ENCODE assay signal across 16 mouse cellular contexts in genomic region chr2:30166677-30167076, GRCm38 (mm10). TPM values are rescaled to one million over a fixed set of nuclear protein-coding genes. Genes with fewer than 3 reads are reported as not detected.
DNase-seq lines count a peak whose midpoint lies in the region; ATAC-seq and TF ChIP-seq lines count a peak whose summit lies in the region.
"Had no signal": no experiment of that assay in that cellular context is flagged by ENCODE, and none has a peak within 500 bp of the region (broad histone marks: within the 10 kb centered on the region; RNA-seq: fewer than 3 reads in every experiment).

No protein-coding gene starts in this region.

- H3K27me3 ChIP-seq in liver, embryonic 14.5 days (ENCODE audit: control insufficient read depth, insufficient read depth, low read length), result no peaks in the 10 kb centered on the region
- H3K27me3 ChIP-seq in liver, embryonic 11.5 days (replicated peaks; ENCODE audit: control insufficient read depth, insufficient read depth, low read length), result no peaks in the 10 kb centered on the region
- H3K27me3 ChIP-seq: embryonic facial prominence, embryonic 15.5 days; limb, embryonic 13.5 days had no signal

- no peaks in the 10 kb centered on the region for H3K4me1 ChIP-seq in liver, embryonic 14.5 days (replicated peaks; ENCODE audit: control insufficient read depth in 2 of 2, insufficient read depth in 2 of 2, low read length in 1 of 2)
- no peaks in the 10 kb centered on the region for H3K4me1 ChIP-seq in liver, embryonic 11.5 days (replicated peaks; ENCODE audit: control insufficient read depth, insufficient read depth, low read length)
- H3K4me1 ChIP-seq: limb, embryonic 13.5 days had no signal

- H3K9ac ChIP-seq in liver, embryonic 14.5 days (replicated peaks), result no peak overlapping the region
- no peak overlapping the region for H3K9ac ChIP-seq in liver, embryonic 11.5 days (ENCODE audit: low read depth, low read length)
- H3K9ac ChIP-seq: embryonic facial prominence, embryonic 15.5 days; limb, embryonic 13.5 days had no signal

- TF ChIP-seq CTCF in liver, embryonic 14.5 days (IDR thresholded peaks at IDR 0.05; ENCODE audit: low read depth), result peak; percentile 41; the same call in 1 of the 2 replicates

- H3K27ac ChIP-seq in liver, embryonic 14.5 days, result no peak overlapping the region
- H3K27ac ChIP-seq in liver, embryonic 11.5 days (ENCODE audit: low read depth, low read length), result no peak overlapping the region
- H3K27ac ChIP-seq: embryonic facial prominence, embryonic 15.5 days; limb, embryonic 13.5 days had no signal

- no peaks in the 10 kb centered on the region for H3K36me3 ChIP-seq in liver, embryonic 14.5 days (replicated peaks; ENCODE audit: control insufficient read depth, insufficient read depth, low read depth)
- H3K36me3 ChIP-seq in liver, embryonic 11.5 days (ENCODE audit: control insufficient read depth, insufficient read depth, low read length), result no peaks in the 10 kb centered on the region
- H3K36me3 ChIP-seq: embryonic facial prominence, embryonic 15.5 days; limb, embryonic 13.5 days had no signal

- DNase-seq in CD4-positive, CD25-positive, alpha-beta regulatory T cell, adult 2 months (ENCODE audit: low read depth, low spot score), result peak; percentile 42
- DNase-seq in liver, embryonic 14.5 days (ENCODE audit: low read depth in 3 of 3, low spot score in 3 of 3), result no peak
- no peak for DNase-seq in liver, embryonic 11.5 days (ENCODE audit: low spot score)
- DNase-seq in ES-CJ7 (ENCODE audit: low read depth, low spot score), result peak; percentile 81
- DNase-seq in mesoderm, embryonic 11.5 days (ENCODE audit: low read depth, low spot score), result peak; percentile 30
- DNase-seq in kidney, postnatal 14 days, result no peak
- no peak for DNase-seq in right cerebral cortex, postnatal 25 days
- DNase-seq: cerebellum, postnatal 36 days; heart, postnatal 36 days; kidney, adult 8-10 months; lung, postnatal 14 days had no signal

- no peak overlapping the region for H3K4me3 ChIP-seq in liver, embryonic 14.5 days (ENCODE audit: insufficient read depth in 1 of 2, low read depth in 2 of 2, low read length in 2 of 2)
- H3K4me3 ChIP-seq in liver, embryonic 11.5 days (ENCODE audit: low read depth, low read length), result no peak overlapping the region
- H3K4me3 ChIP-seq: embryonic facial prominence, embryonic 15.5 days; limb, embryonic 13.5 days had no signal

- H3K4me2 ChIP-seq in liver, embryonic 14.5 days (ENCODE audit: low read depth), result no peak overlapping the region
- no peak overlapping the region for H3K4me2 ChIP-seq in liver, embryonic 11.5 days
- H3K4me2 ChIP-seq: embryonic facial prominence, embryonic 15.5 days; limb, embryonic 13.5 days had no signal

- TF ChIP-seq EP300 in liver, embryonic 14.5 days (IDR thresholded peaks at IDR 0.05; ENCODE audit: low read depth), result no peak

- no peak for ATAC-seq in CD4-positive, CD25-positive, alpha-beta regulatory T cell, adult 4 months
- ATAC-seq in liver, embryonic 14.5 days (ENCODE audit: insufficient read depth), result no peak
- ATAC-seq in liver, embryonic 11.5 days (replicated peaks; ENCODE audit: low FRiP score), result no peak
- ATAC-seq: activated CD4-positive, CD25-positive, alpha-beta regulatory T cell, adult 4 months; forebrain, embryonic 16.5 days had no signal

- 42% methylated on average over 4 of the region's 4 CpGs for WGBS in liver, embryonic 14.5 days (ENCODE audit: insufficient replicate concordance)
- WGBS in liver, embryonic 11.5 days, result 57% methylated on average over 4 of the region's 4 CpGs

- H3K9me3 ChIP-seq in liver, embryonic 14.5 days (ENCODE audit: control insufficient read depth, low read length), result peaks cover 10% of the 10 kb centered on the region
- H3K9me3 ChIP-seq in liver, embryonic 11.5 days (ENCODE audit: control insufficient read depth, low read length), result peaks cover 12% of the 10 kb centered on the region

RNA-seq across cellular contexts. Expression of gene Endog, which starts 4.6 kb away (rescaled TPM):
- polyA plus RNA-seq in CD4-positive, CD25-positive, alpha-beta regulatory T cell, adult 4 months (2017; shearing (Covaris generic)), result 1 to 10 TPM; 1.3 to 2.5 TPM
- polyA plus RNA-seq in liver, embryonic 14.5 days (2012; rRNA removed), result 11.9 and 15.1 TPM in 2 replicates
- 19.1 and 20.3 TPM in 2 replicates for polyA plus RNA-seq in liver, embryonic 14.5 days (2014; fragmentation: Nextera tagmentation; extraction: Ambion mirVana)
- 27.1 and 29.1 TPM in 2 replicates for polyA plus RNA-seq in liver, embryonic 11.5 days (2014; fragmentation: Nextera tagmentation; extraction: Ambion mirVana)

RNA-seq across cellular contexts. Expression of gene Spout1, which starts 11.6 kb away (rescaled TPM):
- 10 to 100 TPM; 30.2 to 50.9 TPM for polyA plus RNA-seq in CD4-positive, CD25-positive, alpha-beta regulatory T cell, adult 4 months (2017; shearing (Covaris generic))
- polyA plus RNA-seq in liver, embryonic 14.5 days (2012; rRNA removed), result 18.6 and 20.3 TPM in 2 replicates
- 18.7 and 25.2 TPM in 2 replicates for polyA plus RNA-seq in liver, embryonic 14.5 days (2014; fragmentation: Nextera tagmentation; extraction: Ambion mirVana)
- 85.0 and 87.2 TPM in 2 replicates for polyA plus RNA-seq in liver, embryonic 11.5 days (2014; fragmentation: Nextera tagmentation; extraction: Ambion mirVana)

RNA-seq across cellular contexts. Expression of gene Tbc1d13, which starts 33.1 kb away (rescaled TPM):
- 10 to 100 TPM; 10.9 to 11.3 TPM for polyA plus RNA-seq in CD4-positive, CD25-positive, alpha-beta regulatory T cell, adult 4 months (2017; shearing (Covaris generic))
- polyA plus RNA-seq in liver, embryonic 14.5 days (2012; rRNA removed), result 11.3 and 12.7 TPM in 2 replicates
- 3.6 and 3.9 TPM in 2 replicates for polyA plus RNA-seq in liver, embryonic 14.5 days (2014; fragmentation: Nextera tagmentation; extraction: Ambion mirVana)
- polyA plus RNA-seq in liver, embryonic 11.5 days (2014; fragmentation: Nextera tagmentation; extraction: Ambion mirVana), result 6.9 and 9.2 TPM in 2 replicates

RNA-seq across cellular contexts. Expression of gene Kyat1, which starts 39.0 kb away (rescaled TPM):
- 10 to 100 TPM in 1 of 2 experiments, 1 to 10 TPM in 1; 9.9 to 13.4 TPM for polyA plus RNA-seq in CD4-positive, CD25-positive, alpha-beta regulatory T cell, adult 4 months (2017; shearing (Covaris generic))
- polyA plus RNA-seq in liver, embryonic 14.5 days (2012; rRNA removed), result 14.3 and 16.8 TPM in 2 replicates
- 9.5 and 11.6 TPM in 2 replicates for polyA plus RNA-seq in liver, embryonic 14.5 days (2014; fragmentation: Nextera tagmentation; extraction: Ambion mirVana)
- polyA plus RNA-seq in liver, embryonic 11.5 days (2014; fragmentation: Nextera tagmentation; extraction: Ambion mirVana), result 17.7 and 18.2 TPM in 2 replicates

RNA-seq across cellular contexts. Expression of gene Zer1, which starts 42.3 kb away (rescaled TPM):
- 10 to 100 TPM; 18.5 to 25.5 TPM for polyA plus RNA-seq in CD4-positive, CD25-positive, alpha-beta regulatory T cell, adult 4 months (2017; shearing (Covaris generic))
- polyA plus RNA-seq in liver, embryonic 14.5 days (2012; rRNA removed), result 8.1 and 8.5 TPM in 2 replicates
- 1.9 and 2.0 TPM in 2 replicates for polyA plus RNA-seq in liver, embryonic 14.5 days (2014; fragmentation: Nextera tagmentation; extraction: Ambion mirVana)
- polyA plus RNA-seq in liver, embryonic 11.5 days (2014; fragmentation: Nextera tagmentation; extraction: Ambion mirVana), result 4.7 and 6.2 TPM in 2 replicates

Comparison
In these comparisons a context has a peak if more than half of its experiments do, and no peak if none do; other contexts are left out.
1. DNase-seq: peak in CD4-positive, CD25-positive, alpha-beta regulatory T cell, adult 2 months (single experiment), ES-CJ7 (single experiment) and mesoderm, embryonic 11.5 days (single experiment); none in liver, embryonic 14.5 days (0 of 3), liver, embryonic 11.5 days (single experiment), kidney, postnatal 14 days (single experiment) and right cerebral cortex, postnatal 25 days (single experiment).